Mouse (Mus musculus) adrenal gland, postnatal 10 days (tissue): ENCODE measurements at regions not wholly inside any gene's neighbourhood (a gene's known extent, or its start where the extent isn't known, plus 50 kb on each side); places are given as distances from the start of the nearest gene placed in this dataset.

ENCODE experiments used
- DNase-seq: peaks from one replicate; pipeline ENCODE4 v3.0.0; 2021; ENCODE audit warnings: mixed read lengths

GRCm38 (mm10) chr3:62159031-62159430, 179.1 kb upstream of the Arhgef26 start:
- peak; percentile 72 for DNase-seq

- no peak for DNase-seq
Observed at GRCm38 (mm10) chr3:62170647-62171046, 167.5 kb upstream of the Arhgef26 start.

GRCm38 (mm10) chr3:62187807-62188509, 150.2 kb upstream of the Arhgef26 start:
- no peak for DNase-seq

- no peak for DNase-seq
Observed at GRCm38 (mm10) chr3:62192466-62192865, 145.7 kb upstream of the Arhgef26 start.

- DNase-seq = no peak
Observed at GRCm38 (mm10) chr3:62194421-62194820, 143.7 kb upstream of the Arhgef26 start.

GRCm38 (mm10) chr3:62196679-62197078, 141.5 kb upstream of the Arhgef26 start:
- no peak for DNase-seq

- DNase-seq = peak; percentile 62
Observed at GRCm38 (mm10) chr3:62215806-62216205, 122.3 kb upstream of the Arhgef26 start.

GRCm38 (mm10) chr3:62217335-62217734, 120.8 kb upstream of the Arhgef26 start:
- DNase-seq = no peak

GRCm38 (mm10) chr3:62227697-62228096, 110.4 kb upstream of the Arhgef26 start:
- no peak for DNase-seq

GRCm38 (mm10) chr3:62228156-62228555, 110.0 kb upstream of the Arhgef26 start:
- no peak for DNase-seq

GRCm38 (mm10) chr3:62241031-62241430, 97.1 kb upstream of the Arhgef26 start:
- no peak for DNase-seq

- no peak for DNase-seq
Observed at GRCm38 (mm10) chr3:62271703-62272102, 66.4 kb upstream of the Arhgef26 start.

- no peak for DNase-seq
Observed at GRCm38 (mm10) chr3:62278279-62278678, 59.9 kb upstream of the Arhgef26 start.

GRCm38 (mm10) chr3:62280960-62281359, 57.2 kb upstream of the Arhgef26 start:
- DNase-seq = no peak
